Mouse (Mus musculus) brain, embryonic 14.5 days (tissue): ENCODE data around the gene Gjd3.

Experiments used
- CTCF ChIP-seq: fragments of 200-500 bp; IDR thresholded peaks from 2 replicates; pipeline ENCODE4 v1.5.1; 2012; ENCODE audit warnings: inconsistent platforms, mild to moderate bottlenecking, moderate library complexity, borderline replicate concordance; ENCODE audit not compliant: insufficient read depth, insufficient read length; ENCODE audit errors: extremely low read depth
- POLR2A ChIP-seq: fragments of 200-500 bp; IDR thresholded peaks from 2 replicates; pipeline ENCODE4 v1.6.1; 2012; ENCODE audit warnings: mild to moderate bottlenecking, inconsistent platforms, borderline replicate concordance; ENCODE audit not compliant: poor library complexity, insufficient read depth, insufficient read length, severe bottlenecking; ENCODE audit errors: extremely low read depth

- TF ChIP-seq CTCF = no peak
- TF ChIP-seq POLR2A = peak; percentile 70; the same call in 1 of the 2 replicates
Observed at GRCm38 (mm10) chr11:99023500-99024467, 41.0 kb upstream of the Gjd3 start, which contains the start of gene Top2a.
